Mouse (Mus musculus): ENCODE measurements around the gene Rhox12.

Gene Rhox12

GRCm38 (mm10) chrX:38110807-38111206 lies at the start of gene Rhox12:
Rhox12 (minus strand) TSS chrX:38110907.
- DNase-seq (ENCODE audit: low spot score), result no peak

- no peak for DNase-seq (ENCODE audit: low spot score)
Measured at GRCm38 (mm10) chrX:38159097-38159496, 48.4 kb upstream of the Rhox12 start.

GRCm38 (mm10) chrX:38121478-38121877 lies 10.8 kb upstream of the Rhox12 start:
- DNase-seq (ENCODE audit: low spot score), result no peak

GRCm38 (mm10) chrX:38120982-38121381 lies 10.3 kb upstream of the Rhox12 start, which contains the start of gene Rhox13:
Rhox13 (plus strand) TSS chrX:38121219.
- DNase-seq (ENCODE audit: low spot score), result no peak

- DNase-seq (ENCODE audit: low spot score), result no peak
Measured at GRCm38 (mm10) chrX:38085041-38085440, 25.7 kb downstream of the Rhox12 start, which contains the start of gene Rhox11. Rhox11 (minus strand) TSS chrX:38085141.

GRCm38 (mm10) chrX:38084226-38084625 lies 26.5 kb downstream of the Rhox12 start:
- DNase-seq (ENCODE audit: low spot score), result peak; percentile 71

- no peak for DNase-seq (ENCODE audit: low spot score)
Measured at GRCm38 (mm10) chrX:38066175-38066574, 44.5 kb downstream of the Rhox12 start, which contains the start of gene Rhox10. Rhox10 (plus strand) TSS chrX:38066475.

GRCm38 (mm10) chrX:38061544-38061943 lies 49.2 kb downstream of the Rhox12 start:
- DNase-seq (ENCODE audit: low spot score), result peak; percentile 42

All from testis, postnatal 10 days (tissue).